8 mouse cellular contexts compared by ENCODE assay signal in genomic region chr1:58391421-58392267, GRCm38 (mm10). TPM values are rescaled to one million over a fixed set of nuclear protein-coding genes. Genes with fewer than 3 reads are reported as not detected.
DNase-seq lines count a peak whose midpoint lies in the region; ATAC-seq and TF ChIP-seq lines count a peak whose summit lies in the region.

No protein-coding gene starts in this region.

- peak overlapping the region; percentile 62 for H3K4me2 ChIP-seq in kidney, postnatal 0 days (ENCODE audit: low read length)
- peak overlapping the region; percentile 87 for H3K4me2 ChIP-seq in hindbrain, embryonic 16.5 days (ENCODE audit: low read length)
- peak overlapping the region; percentile 96 for H3K4me2 ChIP-seq in myocyte (ENCODE audit: low read depth)

- H3K4me3 ChIP-seq in kidney, postnatal 0 days (replicated peaks; ENCODE audit: low read depth, low read length), result peak overlapping the region; percentile 97
- H3K4me3 ChIP-seq in hindbrain, embryonic 16.5 days (ENCODE audit: low read length), result peak overlapping the region; percentile 94
- H3K4me3 ChIP-seq in myocyte, result peak overlapping the region; percentile 97

- no peaks in the 10 kb centered on the region for H3K9me3 ChIP-seq in kidney, postnatal 0 days (replicated peaks; ENCODE audit: low read length)
- H3K9me3 ChIP-seq in hindbrain, embryonic 16.5 days (ENCODE audit: control insufficient read depth, low read length), result no peaks in the 10 kb centered on the region

- ATAC-seq in kidney, postnatal 0 days (replicated peaks; ENCODE audit: low FRiP score, low read depth), result no peak
- no peak for ATAC-seq in hindbrain, embryonic 16.5 days

- TF ChIP-seq CTCF in kidney, postnatal 0 days (IDR thresholded peaks at IDR 0.05; ENCODE audit: low read depth), result no peak

- peak overlapping the region; percentile 37 for H3ac ChIP-seq in myocyte (ENCODE audit: control insufficient read depth, insufficient read length)

- H3K27ac ChIP-seq in kidney, postnatal 0 days, result peak overlapping the region; percentile 99
- H3K27ac ChIP-seq in hindbrain, embryonic 16.5 days (ENCODE audit: low read depth, low read length), result peak overlapping the region; percentile 96

- peaks cover 8% of the 10 kb centered on the region; the same call in 1 of the 2 replicates for H3K36me3 ChIP-seq in kidney, postnatal 0 days (ENCODE audit: insufficient read depth, low read length)
- peaks cover 11% of the 10 kb centered on the region; the same call in 1 of the 2 replicates for H3K36me3 ChIP-seq in hindbrain, embryonic 16.5 days (ENCODE audit: control insufficient read depth, insufficient read depth, low read length)
- peaks cover 17% of the 10 kb centered on the region for H3K36me3 ChIP-seq in myocyte (ENCODE audit: control insufficient read depth, insufficient read depth)

- H3K79me2 ChIP-seq in myocyte (ENCODE audit: control insufficient read depth, insufficient read depth), result peaks cover 49% of the 10 kb centered on the region

- H3K27me3 ChIP-seq in kidney, postnatal 0 days (ENCODE audit: insufficient read depth, low read length), result no peaks in the 10 kb centered on the region
- H3K27me3 ChIP-seq in hindbrain, embryonic 16.5 days (replicated peaks; ENCODE audit: control insufficient read depth, insufficient read depth, low read length), result no peaks in the 10 kb centered on the region
- H3K27me3 ChIP-seq in myocyte (ENCODE audit: control insufficient read depth, insufficient read depth, insufficient read length), result no peaks in the 10 kb centered on the region

- H3K9ac ChIP-seq in kidney, postnatal 0 days (ENCODE audit: low read depth, low read length), result peak overlapping the region; percentile 99
- H3K9ac ChIP-seq in hindbrain, embryonic 16.5 days (ENCODE audit: low read depth, low read length), result peak overlapping the region; percentile 77

- no peak for TF ChIP-seq POLR2A in myocyte (IDR thresholded peaks at IDR 0.05; ENCODE audit: insufficient read length, low read depth)

- 34% methylated on average over 19 of the region's 19 CpGs for WGBS in kidney, postnatal 0 days
- WGBS in hindbrain, embryonic 16.5 days, result 44% methylated on average over 19 of the region's 19 CpGs

- H3K4me1 ChIP-seq in kidney, postnatal 0 days (replicated peaks; ENCODE audit: insufficient read depth, low read length), result 0 out of 2 replicates have a peak, but pooled peaks cover 3% of the 10 kb centered on the region
- H3K4me1 ChIP-seq in hindbrain, embryonic 16.5 days (ENCODE audit: control insufficient read depth, insufficient read depth, low read depth, low read length), result peaks cover 19% of the 10 kb centered on the region

- peak; percentile 59 for DNase-seq in kidney, postnatal 0 days (ENCODE audit: low spot score)
- no peak for DNase-seq in kidney, adult 18-20 months
- peak; percentile 13 for DNase-seq in embryo, embryonic 11 days
- no peak for DNase-seq in right cerebral cortex, postnatal 10 days (ENCODE audit: low spot score in 2 of 2)
- no peak for DNase-seq in frontal cortex, postnatal 36 days (ENCODE audit: low spot score in 2 of 2)
- no peak for DNase-seq in gastrocnemius, adult 18-20 months (ENCODE audit: low spot score)

TF ChIP-seq in myocyte, 11 proteins besides CTCF, POLR2A, EP300 and RAD21:
- TF ChIP-seq SRF (IDR thresholded peaks at IDR 0.05; ENCODE audit: control insufficient read depth, insufficient read length, low read depth) (no peak), MYOD1 (IDR thresholded peaks at IDR 0.05; ENCODE audit: control insufficient read depth in 1 of 3, insufficient read length in 2 of 3, low read depth in 2 of 3) (no peak), REST (IDR thresholded peaks at IDR 0.05; ENCODE audit: insufficient read depth, insufficient read length) (no peak), TCF12 (IDR thresholded peaks at IDR 0.05; ENCODE audit: insufficient read depth, poor library complexity, severe bottlenecking) (no peak), CEBPB (IDR thresholded peaks at IDR 0.05; ENCODE audit: insufficient read depth, poor library complexity, severe bottlenecking) (no peak), E2F4 (IDR thresholded peaks at IDR 0.05; ENCODE audit: insufficient read depth) (no peak), TCF3 (IDR thresholded peaks at IDR 0.05; ENCODE audit: insufficient read length, low read depth) (no peak)

RNA-seq across cellular contexts. Expression of gene Bzw1, which starts 1.1 kb away (rescaled TPM):
- polyA plus RNA-seq in kidney, postnatal 0 days (2015; fragmentation: Nextera tagmentation; extraction: Ambion mirVana), result 316 and 335 TPM in 2 replicates
- 322 TPM in 2 replicates for polyA plus RNA-seq in hindbrain, embryonic 16.5 days (2015; fragmentation: Nextera tagmentation; extraction: Ambion mirVana)
- 34.7 TPM for polyA plus RNA-seq in myocyte (2012; fragmentation: generic; extraction: Trizol)
- 10 to 100 TPM; 39.7 to 42.1 TPM for total RNA-seq in gastrocnemius, adult 18-20 months (2021)

RNA-seq across cellular contexts. Expression of gene Clk1, which starts 32.2 kb away (rescaled TPM):
- 171 and 175 TPM in 2 replicates for polyA plus RNA-seq in kidney, postnatal 0 days (2015; fragmentation: Nextera tagmentation; extraction: Ambion mirVana)
- polyA plus RNA-seq in hindbrain, embryonic 16.5 days (2015; fragmentation: Nextera tagmentation; extraction: Ambion mirVana), result 150 and 151 TPM in 2 replicates
- 19.4 TPM for polyA plus RNA-seq in myocyte (2012; fragmentation: generic; extraction: Trizol)
- 10 to 100 TPM; 36.3 to 38.3 TPM for total RNA-seq in gastrocnemius, adult 18-20 months (2021)

RNA-seq across cellular contexts. Expression of gene Nif3l1, which starts 53.3 kb away (rescaled TPM):
- polyA plus RNA-seq in kidney, postnatal 0 days (2015; fragmentation: Nextera tagmentation; extraction: Ambion mirVana), result 33.6 and 36.4 TPM in 2 replicates
- polyA plus RNA-seq in hindbrain, embryonic 16.5 days (2015; fragmentation: Nextera tagmentation; extraction: Ambion mirVana), result 49.6 and 50.7 TPM in 2 replicates
- 30.0 TPM for polyA plus RNA-seq in myocyte (2012; fragmentation: generic; extraction: Trizol)
- 1 to 10 TPM; 8.3 to 9.4 TPM for total RNA-seq in gastrocnemius, adult 18-20 months (2021)

RNA-seq across cellular contexts. Expression of gene Ppil3, which starts 53.6 kb away (rescaled TPM):
- 52.6 and 53.3 TPM in 2 replicates for polyA plus RNA-seq in kidney, postnatal 0 days (2015; fragmentation: Nextera tagmentation; extraction: Ambion mirVana)
- polyA plus RNA-seq in hindbrain, embryonic 16.5 days (2015; fragmentation: Nextera tagmentation; extraction: Ambion mirVana), result 47.7 and 51.0 TPM in 2 replicates
- polyA plus RNA-seq in myocyte (2012; fragmentation: generic; extraction: Trizol), result 45.8 TPM
- 10 to 100 TPM; 13.3 to 13.7 TPM for total RNA-seq in gastrocnemius, adult 18-20 months (2021)

Comparison
In these comparisons a context has a peak if more than half of its experiments do, and no peak if none do; other contexts are left out.
1. DNase-seq: peak in kidney, postnatal 0 days (single experiment) and embryo, embryonic 11 days (single experiment); none in kidney, adult 18-20 months (single experiment), right cerebral cortex, postnatal 10 days (0 of 2), frontal cortex, postnatal 36 days (0 of 2) and gastrocnemius, adult 18-20 months (single experiment).
2. Peak in every context shown above with its lines, with median percentiles within 50 percentile points of each other: H3K4me2 ChIP-seq and H3K4me3 ChIP-seq.